Mouse (Mus musculus) c-Kit-positive CD71-positive TER-119-negative erythroid progenitor cells, embryonic 14.5 days (primary cell): ENCODE measurements around the gene Chd1l.

Experiments used
- DNase-seq: peaks from one replicate; pipeline ENCODE4 v3.0.0-alpha.2; 2013; ENCODE audit warnings: low read depth

Gene Chd1l

GRCm38 (mm10) chr3:97524835-97525234, 85.2 kb downstream of the Chd1l start:
- DNase-seq = peak; percentile 5

GRCm38 (mm10) chr3:97521946-97522731, 87.9 kb downstream of the Chd1l start:
- DNase-seq = no peak

GRCm38 (mm10) chr3:97519883-97520282, 90.1 kb downstream of the Chd1l start:
- DNase-seq = no peak

GRCm38 (mm10) chr3:97512296-97512695, 97.7 kb downstream of the Chd1l start:
- DNase-seq = no peak
